Mouse (Mus musculus): ENCODE results near the gene Myh7b.

GRCm38 (mm10) chr2:155681194-155681593 lies 70.2 kb downstream of the Myh7b start:
- 0 out of 2 replicates have a peak, but pooled peaks have one; percentile 29 for TF ChIP-seq EP300 (IDR thresholded peaks at IDR 0.05)
- no peak for TF ChIP-seq CTCF (IDR thresholded peaks at IDR 0.05)

Measured in lung, postnatal 0 days (tissue).